Mouse (Mus musculus) megakaryocyte progenitor cell, adult 5-6 weeks (primary cell): ENCODE results near the gene Jup. TPM values are rescaled to one million over a fixed set of nuclear protein-coding genes. Genes with fewer than 3 reads are reported as not detected.

ENCODE experiments used
- ATAC-seq: replicated peaks from 2 replicates; pipeline ENCODE4 v1.8.0; 2016; ENCODE audit warnings: mild to moderate bottlenecking, moderate TSS enrichment, inconsistent platforms; ENCODE audit not compliant: poor library complexity
- total RNA-seq, 2 experiments: library from RNA; stranded (forward) in 1 of 2; stranded (reverse) in 1 of 2; fragments of 157-497, 149-512 nt in 1 of 2; fragments of 200-1000 nt in 1 of 2; gene quantifications; 2 replicates each; pipeline versions ENCODE4 v1.2.3 to v1.2.4; 2015 to 2017

Jup gene
- total RNA-seq (2015) (1.5 and 4.0 TPM in 2 replicates), total RNA-seq (2017) (1.4 and 2.5 TPM in 2 replicates)

- peak; percentile 91 for ATAC-seq
Measured at GRCm38 (mm10) chr11:100397600-100398389, at the start of gene Jup. Gene Jup, minus strand, starts transcription at chr11:100397763.

DNA sequence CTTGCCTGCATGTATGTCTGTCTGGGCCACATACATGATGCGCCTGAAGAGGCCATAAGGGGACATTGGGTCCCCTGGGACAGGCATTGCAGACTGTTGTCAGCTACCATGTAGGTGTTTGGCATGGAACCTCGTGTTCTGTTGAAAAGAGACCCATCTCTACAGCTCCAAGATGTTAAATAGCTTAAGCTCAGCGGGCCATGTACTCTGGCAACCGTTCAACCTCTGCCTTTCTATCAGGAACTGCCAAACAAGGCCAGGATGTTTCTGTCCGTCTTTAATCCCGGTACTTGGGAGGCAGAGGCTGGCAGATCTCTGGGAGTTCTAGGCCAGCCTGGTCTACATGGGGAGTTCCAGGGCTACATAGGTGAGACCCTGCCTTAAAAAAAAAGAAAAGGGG is 45.1 kb upstream of the Jup start:
- no peak for ATAC-seq

DNA sequence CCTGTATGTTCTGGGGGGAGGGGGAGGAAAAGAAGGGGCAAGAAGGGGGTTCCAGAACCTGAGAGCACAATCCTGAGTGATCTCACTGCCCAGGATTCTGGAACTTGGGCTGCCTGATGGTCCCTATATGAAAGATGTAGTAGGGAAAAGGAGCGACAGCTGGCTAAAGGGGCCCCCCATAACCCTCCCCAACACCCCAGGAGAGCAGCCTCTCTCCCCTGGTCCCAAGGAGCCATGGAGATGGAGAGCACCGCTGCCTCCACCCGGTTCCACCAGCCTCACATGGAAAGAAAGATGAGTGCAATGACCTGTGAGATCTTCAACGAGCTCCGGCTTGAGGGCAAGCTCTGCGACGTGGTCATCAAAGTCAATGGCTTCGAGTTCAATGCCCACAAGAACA is 44.2 kb upstream of the Jup start, which contains the start of the genes Nt5c3b and Klhl10:
Gene Nt5c3b, minus strand, starts transcription at position 12 of the 400 bp plus-strand sequence.
Gene Klhl10, plus strand, starts transcription at position 121 of the 400 bp plus-strand sequence.
- ATAC-seq, result no peak

DNA sequence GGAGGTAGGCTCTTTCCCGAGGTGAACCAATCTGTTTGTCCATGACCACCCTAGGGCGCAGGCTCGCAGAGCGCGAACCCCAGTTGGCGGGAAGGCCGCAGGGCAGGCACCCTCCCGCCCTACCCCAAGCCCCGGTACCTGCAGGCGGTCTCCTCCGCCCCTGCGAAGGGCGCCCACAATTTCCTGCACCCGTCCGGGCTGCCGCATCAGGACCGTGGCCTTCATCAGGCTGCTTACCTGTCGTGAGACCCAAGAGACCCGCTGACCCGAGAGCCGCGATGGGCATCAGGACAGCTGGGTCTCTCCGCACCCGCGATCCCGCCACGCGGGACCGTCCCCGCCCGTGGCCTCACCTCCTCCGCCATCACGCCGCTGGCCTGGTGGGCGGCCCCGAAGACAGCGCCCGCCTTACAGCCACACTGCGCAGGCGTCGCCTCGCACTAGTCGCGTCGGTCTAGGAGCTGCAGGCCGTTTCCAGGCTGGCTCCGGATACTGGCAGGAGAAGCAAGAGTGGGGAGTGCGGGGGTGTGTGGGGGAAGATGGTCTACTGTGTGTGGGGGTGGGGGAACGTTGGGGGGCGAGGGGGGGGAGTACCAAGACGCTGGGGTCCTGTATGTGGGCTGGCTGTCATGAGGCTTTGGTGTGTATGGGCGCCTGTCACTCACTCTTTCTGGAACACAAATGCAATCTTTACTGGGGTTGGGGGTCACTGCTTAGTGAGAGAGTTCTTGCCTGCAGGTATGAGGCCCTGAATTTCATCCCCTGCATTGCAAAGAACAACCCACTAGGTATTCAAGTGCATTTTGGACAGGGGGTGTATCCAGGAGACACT is 43.3 kb upstream of the Jup start:
- ATAC-seq, result peak; percentile 99

- no peak for ATAC-seq
Measured at GRCm38 (mm10) chr11:100437901-100438300, 40.3 kb upstream of the Jup start.

GRCm38 (mm10) chr11:100435678-100436246 is 38.2 kb upstream of the Jup start:
- no peak for ATAC-seq

GRCm38 (mm10) chr11:100432002-100432401 is 34.4 kb upstream of the Jup start:
- ATAC-seq, result no peak

DNA sequence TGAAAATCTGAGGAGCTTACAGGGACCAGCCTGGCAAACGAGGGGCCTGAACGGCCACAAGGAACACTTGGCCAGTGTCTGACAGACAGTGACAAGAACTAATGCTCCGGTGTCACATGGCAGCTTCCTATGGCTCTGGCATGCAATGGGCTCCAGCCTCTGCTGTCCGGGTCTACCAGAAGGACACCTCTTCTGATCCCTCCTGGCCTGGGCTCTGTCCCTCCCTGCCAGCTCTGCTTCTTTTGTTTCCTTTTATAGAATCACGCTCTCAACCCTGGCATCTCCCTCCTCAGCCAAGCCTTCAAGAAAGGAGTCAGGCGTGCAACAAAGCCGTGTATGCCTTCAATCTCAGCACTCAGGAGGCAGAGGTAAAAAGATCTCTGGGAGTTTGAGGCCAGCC is 32.5 kb upstream of the Jup start:
- ATAC-seq, result no peak

GRCm38 (mm10) chr11:100428612-100429199 is 31.1 kb upstream of the Jup start:
- ATAC-seq, result no peak

- peak; percentile 64 for ATAC-seq
Measured at GRCm38 (mm10) chr11:100426820-100427219, 29.3 kb upstream of the Jup start.

- peak; percentile 88 for ATAC-seq
Measured at GRCm38 (mm10) chr11:100425851-100426250, 28.3 kb upstream of the Jup start.

DNA sequence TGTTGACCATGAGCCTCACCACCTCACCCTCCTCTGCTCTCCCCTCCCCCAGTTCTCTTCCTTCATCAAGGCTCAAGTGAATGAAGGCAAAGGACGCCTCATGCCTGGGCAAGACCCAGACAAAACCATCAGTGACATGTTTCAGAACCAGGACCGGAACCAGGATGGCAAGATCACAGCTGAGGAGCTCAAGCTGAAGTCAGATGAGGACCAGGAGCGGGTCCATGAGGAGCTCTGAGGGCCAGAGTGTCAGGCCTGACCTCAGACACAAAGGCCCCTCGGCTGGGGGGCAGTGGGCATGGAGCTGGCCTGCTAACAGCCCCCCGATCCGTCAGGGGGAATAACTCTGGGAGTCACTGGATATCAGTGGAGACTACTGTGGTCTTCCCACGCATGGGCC is 26.3 kb upstream of the Jup start:
- no peak for ATAC-seq

DNA sequence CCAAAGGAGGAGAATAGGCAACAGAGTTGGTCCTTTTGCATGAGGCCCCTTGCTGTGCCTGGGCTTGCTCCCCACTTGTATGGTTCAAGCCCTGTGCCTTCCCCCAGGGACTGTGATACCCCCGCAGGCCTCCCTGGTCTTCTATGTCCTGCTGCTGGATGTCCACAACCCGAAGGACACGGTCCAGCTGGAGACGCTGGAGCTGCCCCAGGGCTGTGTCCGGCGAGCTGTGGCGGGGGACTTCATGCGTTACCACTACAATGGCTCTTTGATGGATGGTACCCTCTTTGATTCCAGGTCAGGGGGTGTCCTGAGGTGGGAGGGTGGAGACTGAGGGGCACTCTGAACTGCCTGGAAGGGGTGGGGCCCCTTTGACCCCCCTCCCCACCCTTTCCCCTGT is 24.0 kb upstream of the Jup start:
- no peak for ATAC-seq

DNA sequence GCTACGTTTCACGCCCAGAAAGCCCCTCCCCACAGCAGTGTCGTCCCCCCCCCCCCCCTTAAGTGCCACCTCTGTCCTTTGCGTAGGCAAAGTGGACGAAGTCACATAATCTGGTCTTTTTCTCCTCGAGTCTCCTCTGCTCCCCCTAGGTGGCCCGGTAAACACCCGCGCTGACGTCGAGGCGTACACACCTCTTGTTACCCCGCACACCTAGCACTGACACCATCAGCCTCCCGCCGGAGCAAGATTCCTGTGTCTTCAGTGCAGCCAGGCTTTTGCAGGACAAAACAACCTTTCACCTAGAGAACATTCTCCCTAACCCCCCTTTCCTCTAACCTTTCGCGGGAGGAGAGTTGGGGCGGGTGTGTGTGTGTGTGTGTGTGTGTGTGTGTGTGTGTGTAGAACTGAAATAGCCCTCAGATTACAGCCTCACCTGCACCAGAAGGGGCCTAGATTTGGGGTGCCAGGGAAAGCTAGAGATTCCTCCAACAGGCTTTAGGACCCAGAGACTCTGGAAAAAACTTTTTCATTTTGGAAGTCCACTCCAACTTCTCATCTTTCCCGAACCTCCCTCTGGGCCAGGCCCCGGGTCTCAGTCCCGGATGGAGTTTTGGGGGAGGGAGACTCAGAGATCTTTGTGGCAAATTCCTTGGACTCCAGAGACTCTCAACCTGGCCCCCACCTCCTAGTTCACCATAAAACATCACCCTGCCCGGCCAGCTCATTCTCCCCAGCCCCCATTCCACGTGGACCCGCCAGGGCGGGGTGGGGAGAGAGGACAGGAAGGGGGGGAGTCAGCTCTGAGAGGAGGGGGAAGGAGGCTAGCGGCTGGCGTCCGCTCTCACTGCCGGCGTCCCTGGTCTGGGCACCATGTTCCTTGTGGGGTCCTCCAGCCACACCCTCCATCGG is 17.6 kb upstream of the Jup start, which contains the start of gene Fkbp10:
Gene Fkbp10, plus strand, starts transcription at position 784 of the 909 bp plus-strand sequence.
- ATAC-seq, result no peak

DNA sequence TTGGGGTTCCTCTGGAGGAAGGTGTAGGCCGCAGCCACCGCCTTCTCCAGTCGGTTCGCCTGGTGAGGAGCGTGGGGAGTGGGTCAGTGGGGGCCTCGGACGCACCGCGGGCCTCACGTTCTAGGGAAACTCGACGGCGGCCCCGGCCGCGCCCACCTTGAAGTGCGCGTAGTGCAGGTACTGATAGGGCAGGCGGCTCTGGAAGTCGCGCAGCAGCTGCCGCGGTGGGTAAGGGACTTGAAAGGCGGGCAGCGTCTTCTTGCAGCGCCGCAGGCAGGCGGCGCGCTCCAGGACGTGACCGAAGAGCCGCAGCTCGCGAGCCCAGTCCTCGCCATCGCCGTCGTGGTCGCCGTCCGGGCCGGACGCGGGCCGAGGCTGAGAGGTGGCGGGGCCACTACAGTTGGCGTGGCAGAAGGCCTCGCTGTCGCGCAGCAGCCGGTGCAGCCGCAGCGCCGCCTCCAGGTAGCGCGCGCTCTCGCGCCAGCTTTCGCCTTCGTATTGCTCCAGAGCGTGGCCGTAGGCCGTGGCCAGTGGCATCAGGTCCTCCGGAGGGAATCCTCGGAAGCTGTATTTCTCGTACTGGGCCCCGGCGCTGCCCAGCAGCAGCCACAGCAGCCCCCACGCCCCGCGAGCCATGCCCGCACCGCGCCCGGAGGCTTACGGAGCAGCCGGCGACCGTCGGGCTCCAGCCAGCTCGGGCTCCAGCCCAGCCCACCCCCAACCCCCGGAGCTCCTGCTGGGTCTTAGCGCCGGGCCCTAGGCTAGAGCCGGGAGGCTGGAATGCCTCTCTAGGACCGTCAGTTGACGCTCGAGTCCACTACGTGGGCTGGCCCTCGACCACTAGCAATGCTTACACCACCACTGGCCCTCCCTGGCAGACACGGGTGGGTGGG is 16.7 kb upstream of the Jup start, which contains the start of gene P3h4:
Gene P3h4, minus strand, starts transcription at position 816 of the 893 bp plus-strand sequence.
- peak; percentile 78 for ATAC-seq

DNA sequence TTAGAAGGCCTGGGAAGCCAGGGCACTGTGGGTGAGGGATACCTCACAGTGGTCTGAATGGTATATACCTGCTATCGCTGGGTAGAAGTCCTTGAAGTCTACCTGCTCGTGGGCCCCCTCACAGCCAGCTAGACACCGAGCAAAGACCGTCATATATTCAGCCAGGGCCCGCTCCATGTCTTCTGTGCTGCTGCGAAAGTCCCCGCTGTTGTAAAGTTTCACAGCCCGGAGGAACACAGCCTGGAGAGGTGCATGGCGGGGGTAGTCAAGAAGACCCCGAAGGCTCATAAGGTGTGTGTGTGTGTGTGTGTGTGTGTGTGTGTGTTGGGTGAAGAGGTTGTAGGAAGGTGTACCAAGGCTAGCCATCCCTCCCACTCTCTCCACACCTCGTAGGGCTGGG is 16.0 kb upstream of the Jup start:
- no peak for ATAC-seq

GRCm38 (mm10) chr11:100411736-100412135 is 14.2 kb upstream of the Jup start:
- ATAC-seq, result no peak

- ATAC-seq, result no peak
Measured at GRCm38 (mm10) chr11:100409686-100410085, 12.1 kb upstream of the Jup start.
